Mouse (Mus musculus) G1E (cell line): Measurements from ENCODE around the gene Cpeb2.

ENCODE experiments used
- CTCF ChIP-seq: IDR thresholded peaks from 2 replicates; pipeline ENCODE4 v1.5.1; 2012; ENCODE audit warnings: low read depth, low read length, inconsistent platforms, mixed read lengths
- GATA1 ChIP-seq: IDR thresholded peaks from 2 replicates; pipeline ENCODE4 v1.6.1; 2012; ENCODE audit warnings: borderline replicate concordance, low read length, inconsistent platforms, mixed read lengths
- TAL1 ChIP-seq: conservative IDR thresholded peaks from 2 replicates; pipeline ENCODE4 v1.6.1; 2012; ENCODE audit warnings: low read depth, low read length, inconsistent platforms, mixed read lengths

- TF ChIP-seq CTCF (no peak), GATA1 (no peak), TAL1 (no peak)
Observed at GRCm38 (mm10) chr5:43263951-43264350, 31.0 kb downstream of the Cpeb2 start.
